Mouse (Mus musculus): Measurements from ENCODE around the gene Scd2.

Scd2 gene

GRCm38 (mm10) chr19:44292941-44293768 lies at the start of gene Scd2:
Gene Scd2, plus strand, starts transcription at chr19:44293674.
- DNase-seq (ENCODE audit: low read depth, low spot score): peak; percentile 76

GRCm38 (mm10) chr19:44245761-44246171 lies 47.7 kb upstream of the Scd2 start:
- peak; percentile 71 for DNase-seq (ENCODE audit: low read depth, low spot score)

GRCm38 (mm10) chr19:44246341-44246911 lies 47.0 kb upstream of the Scd2 start:
- DNase-seq (ENCODE audit: low read depth, low spot score): peak; percentile 27

GRCm38 (mm10) chr19:44247281-44248080 lies 46.0 kb upstream of the Scd2 start:
- DNase-seq (ENCODE audit: low read depth, low spot score): no peak

- DNase-seq (ENCODE audit: low read depth, low spot score): peak; percentile 100
Observed at GRCm38 (mm10) chr19:44248081-44248853, 45.2 kb upstream of the Scd2 start.

GRCm38 (mm10) chr19:44248854-44249351 lies 44.6 kb upstream of the Scd2 start:
- DNase-seq (ENCODE audit: low read depth, low spot score): no peak

- DNase-seq (ENCODE audit: low read depth, low spot score): peak; percentile 23
Observed at GRCm38 (mm10) chr19:44251138-44251537, 42.3 kb upstream of the Scd2 start.

GRCm38 (mm10) chr19:44251936-44252558 lies 41.4 kb upstream of the Scd2 start:
- peak; percentile 82 for DNase-seq (ENCODE audit: low read depth, low spot score)

GRCm38 (mm10) chr19:44254106-44254505 lies 39.4 kb upstream of the Scd2 start:
- peak; percentile 75 for DNase-seq (ENCODE audit: low read depth, low spot score)

GRCm38 (mm10) chr19:44257377-44257966 lies 36.0 kb upstream of the Scd2 start:
- DNase-seq (ENCODE audit: low read depth, low spot score): no peak

- DNase-seq (ENCODE audit: low read depth, low spot score): no peak
Observed at GRCm38 (mm10) chr19:44259484-44259883, 34.0 kb upstream of the Scd2 start.

GRCm38 (mm10) chr19:44260487-44260886 lies 33.0 kb upstream of the Scd2 start:
- DNase-seq (ENCODE audit: low read depth, low spot score): peak; percentile 22

- no peak for DNase-seq (ENCODE audit: low read depth, low spot score)
Observed at GRCm38 (mm10) chr19:44261774-44262173, 31.7 kb upstream of the Scd2 start.

GRCm38 (mm10) chr19:44263581-44263980 lies 29.9 kb upstream of the Scd2 start:
- peak; percentile 58 for DNase-seq (ENCODE audit: low read depth, low spot score)

GRCm38 (mm10) chr19:44264226-44264625 lies 29.2 kb upstream of the Scd2 start:
- DNase-seq (ENCODE audit: low read depth, low spot score): peak; percentile 88

- DNase-seq (ENCODE audit: low read depth, low spot score): peak; percentile 41
Observed at GRCm38 (mm10) chr19:44265300-44265699, 28.2 kb upstream of the Scd2 start.

GRCm38 (mm10) chr19:44265911-44266337 lies 27.6 kb upstream of the Scd2 start:
- DNase-seq (ENCODE audit: low read depth, low spot score): peak; percentile 84

GRCm38 (mm10) chr19:44266458-44266823 lies 27.0 kb upstream of the Scd2 start:
- no peak for DNase-seq (ENCODE audit: low read depth, low spot score)

- peak; percentile 98 for DNase-seq (ENCODE audit: low read depth, low spot score)
Observed at GRCm38 (mm10) chr19:44266824-44267498, 26.5 kb upstream of the Scd2 start.

GRCm38 (mm10) chr19:44267499-44268002 lies 25.9 kb upstream of the Scd2 start:
- DNase-seq (ENCODE audit: low read depth, low spot score): no peak

Measured in A20 (cell line).